Mouse (Mus musculus) megakaryocyte-erythroid progenitor cell, adult 5-6 weeks (primary cell): ENCODE measurements around the gene Tmem14a. TPM values are rescaled to one million over a fixed set of nuclear protein-coding genes. Genes with fewer than 3 reads are reported as not detected.

Experiments
- total RNA-seq, 2 experiments: library from RNA; stranded (forward) in 1 of 2; stranded (reverse) in 1 of 2; fragments of 200-1000, 215-1000 nt in 1 of 2; fragments of >200 nt in 1 of 2; fragmentation: Nextera tagmentation in 1 of 2; gene quantifications; 2 replicates each; pipeline ENCODE4 v1.2.3; 2014 to 2017

The Tmem14a gene
- total RNA-seq, 2 experiments from 2014 or later, result 0.85 to 2.4 TPM

Other genes with a start within 250 kb of the Tmem14a start
- gene Tram2, start 139.3 kb upstream of the Tmem14a start, total RNA-seq (2014; fragmentation: Nextera tagmentation), result 1.8 and 2.9 TPM in 2 replicates
- 0.19 and 1.1 TPM in 2 replicates for gene Tram2, start 139.3 kb upstream of the Tmem14a start, total RNA-seq (2017)
- gene Gsta3, start 22.0 kb downstream of the Tmem14a start, total RNA-seq (2014; fragmentation: Nextera tagmentation), result not detected in 2 replicates
- not detected in 2 replicates for gene Gsta3, start 22.0 kb downstream of the Tmem14a start, total RNA-seq (2017)
- not detected in 2 replicates for gene Khdc1a, start 131.1 kb downstream of the Tmem14a start, total RNA-seq (2014; fragmentation: Nextera tagmentation)
- not detected in 2 replicates for gene Khdc1a, start 131.1 kb downstream of the Tmem14a start, total RNA-seq (2017)
- gene Khdc1c, start 149.8 kb downstream of the Tmem14a start, total RNA-seq (2014; fragmentation: Nextera tagmentation), result not detected in 2 replicates
- 1.2 TPM in 1 of 2 replicates, not detected in the other for gene Khdc1c, start 149.8 kb downstream of the Tmem14a start, total RNA-seq (2017)
- gene Khdc1b, start 165.0 kb downstream of the Tmem14a start, total RNA-seq (2014; fragmentation: Nextera tagmentation), result not detected in 2 replicates
- gene Khdc1b, start 165.0 kb downstream of the Tmem14a start, total RNA-seq (2017), result not detected in 2 replicates